Mouse (Mus musculus) left cerebral cortex, postnatal 4 days (tissue): ENCODE data around the gene Gm11437. TPM values are rescaled to one million over a fixed set of nuclear protein-coding genes. Genes with fewer than 3 reads are reported as not detected.

ENCODE experiments used
- DNase-seq: peaks from one replicate; pipeline ENCODE4 v3.0.0-alpha.2; 2022
- intact Hi-C: fragments of 180-260 bp; cut with DNase I; formaldehyde crosslinking; loops from one replicate; pipeline ENCODE4 v1.15.1; 2025
- total RNA-seq, 2 experiments: library from RNA; stranded (reverse); gene quantifications; 2 replicates each; pipeline ENCODE4 v1.2.3; 2021

Gm11437 gene
- total RNA-seq, 2 experiments from 2014 or later: not detected

DNA sequence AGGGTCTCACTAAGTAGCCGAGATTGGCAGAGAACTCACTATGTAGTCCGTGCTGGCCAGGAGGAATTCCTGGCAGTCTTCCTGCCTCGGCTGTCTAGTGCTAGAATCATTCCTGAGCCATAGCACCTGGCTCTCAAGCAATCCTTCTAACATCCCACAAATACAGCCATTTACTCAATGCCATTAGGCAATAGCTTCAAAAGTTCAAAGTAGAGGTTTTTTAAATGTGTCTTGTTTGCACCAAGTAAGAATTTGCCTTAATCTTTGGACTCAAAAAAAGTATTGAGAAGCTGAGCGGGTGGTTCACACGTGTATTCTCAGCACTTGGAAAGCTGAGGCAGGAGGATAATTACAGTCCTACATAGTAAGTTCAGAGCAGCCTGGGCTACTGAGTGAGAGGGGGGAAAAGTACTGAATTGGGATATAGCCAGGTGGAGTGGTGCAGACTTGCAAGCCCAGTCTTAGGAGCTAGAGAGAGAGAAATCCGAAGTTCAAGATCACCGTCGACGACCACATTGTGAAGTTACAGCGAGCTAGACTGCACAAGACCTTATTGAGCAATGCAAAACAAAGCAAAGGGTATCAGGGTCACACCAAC lies 22.0 kb downstream of the Gm11437 start:
- intact Hi-C loops: no loop called here
- no peak for DNase-seq

DNA sequence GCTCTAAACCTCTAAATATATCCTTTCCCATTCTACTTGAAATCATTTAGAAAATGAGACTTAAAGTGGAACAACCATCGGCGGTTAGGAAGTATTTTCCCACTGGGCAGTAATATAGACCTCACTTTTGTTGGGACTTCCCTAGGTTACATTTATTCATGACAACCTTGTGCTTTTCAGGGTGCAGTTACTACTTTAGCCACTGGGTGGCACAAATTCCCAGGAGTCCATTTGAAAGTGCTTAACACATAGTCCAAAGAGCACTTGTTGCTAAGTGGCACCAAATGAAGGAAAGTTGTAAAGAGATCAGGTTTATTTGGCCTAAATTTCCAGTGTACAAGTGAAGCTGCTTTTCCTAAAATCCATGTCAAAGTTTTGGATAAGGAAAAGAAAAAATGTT lies 25.5 kb downstream of the Gm11437 start:
- intact Hi-C loops: no loop called here
- DNase-seq: peak; percentile 38

- no peak for DNase-seq
- intact Hi-C loops: no loop called here
Observed at GRCm38 (mm10) chr11:84136453-84136852, 30.8 kb downstream of the Gm11437 start.

GRCm38 (mm10) chr11:84134331-84134860 lies 32.9 kb downstream of the Gm11437 start:
- DNase-seq: no peak
- intact Hi-C loops: no loop called here

DNA sequence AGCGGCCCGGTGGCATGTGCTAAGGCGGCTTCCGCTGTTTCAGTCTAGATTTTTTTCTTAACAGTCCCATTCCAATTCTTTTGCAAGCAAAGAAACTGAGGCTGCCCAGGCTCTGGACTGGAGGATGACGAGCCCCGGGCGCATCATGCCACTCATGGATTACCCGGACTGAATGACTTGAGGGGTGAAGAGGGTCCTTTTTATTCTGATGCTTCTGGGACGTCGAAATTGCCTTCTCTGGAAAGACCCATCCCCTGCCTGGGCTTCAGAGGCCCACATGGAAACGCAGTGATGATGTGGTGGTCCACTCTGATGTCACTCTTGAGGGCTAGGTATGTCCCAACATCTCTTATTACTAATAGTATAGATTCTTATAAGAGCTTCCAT lies 37.5 kb downstream of the Gm11437 start:
- no peak for DNase-seq
- intact Hi-C loops: no loop called here

DNA sequence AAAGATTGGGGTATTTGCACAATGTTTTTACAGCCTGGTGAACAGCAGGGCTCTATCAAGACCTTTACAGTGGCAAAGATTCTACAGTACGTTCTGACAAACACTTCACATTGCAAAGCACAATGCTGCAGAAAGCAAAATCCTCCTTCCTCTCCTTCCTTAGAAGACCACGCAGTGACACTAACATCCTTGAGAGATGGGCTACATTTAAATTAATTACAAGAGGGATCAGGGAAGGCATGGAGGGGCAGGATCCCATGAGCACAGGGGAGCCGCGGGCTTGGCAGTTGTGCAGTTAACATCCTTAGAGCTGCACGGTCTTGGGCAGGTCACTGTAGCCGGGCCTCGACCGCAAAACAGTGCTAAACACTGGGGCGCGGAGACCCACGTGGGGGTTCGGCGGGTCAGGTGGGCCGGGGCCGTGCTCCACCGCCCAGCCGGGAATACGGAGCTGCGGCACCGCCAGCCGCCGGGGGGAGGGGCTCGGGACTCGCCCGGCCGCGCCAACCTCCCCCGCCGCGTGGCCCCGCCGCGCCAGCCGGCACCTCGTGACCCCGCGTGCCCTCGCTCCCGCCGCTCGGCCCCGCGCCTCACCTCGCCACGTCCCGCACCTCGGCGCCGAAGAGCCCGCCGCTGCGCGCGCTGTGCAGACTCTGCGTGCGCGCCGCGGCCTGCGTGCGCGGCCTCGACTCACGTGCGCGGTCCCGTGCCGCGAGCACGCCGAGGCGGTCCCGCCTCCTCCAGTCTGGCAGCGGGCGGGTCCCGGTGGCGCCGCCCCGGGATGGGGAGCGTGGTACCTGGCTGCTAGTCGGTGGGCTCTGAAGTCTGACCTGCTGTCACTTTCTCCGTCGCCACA lies 38.1 kb downstream of the Gm11437 start, which contains the start of the genes Tada2a and Acaca:
Gene Tada2a, minus strand, starts transcription at position 658 of the 856 bp plus-strand sequence.
Gene Acaca, plus strand, starts transcription at position 730 of the 856 bp plus-strand sequence.
- intact Hi-C loops: no loop called here
- DNase-seq: peak; percentile 79

GRCm38 (mm10) chr11:84127977-84128376 lies 39.3 kb downstream of the Gm11437 start:
- DNase-seq: no peak
- intact Hi-C loops: no loop called here

DNA sequence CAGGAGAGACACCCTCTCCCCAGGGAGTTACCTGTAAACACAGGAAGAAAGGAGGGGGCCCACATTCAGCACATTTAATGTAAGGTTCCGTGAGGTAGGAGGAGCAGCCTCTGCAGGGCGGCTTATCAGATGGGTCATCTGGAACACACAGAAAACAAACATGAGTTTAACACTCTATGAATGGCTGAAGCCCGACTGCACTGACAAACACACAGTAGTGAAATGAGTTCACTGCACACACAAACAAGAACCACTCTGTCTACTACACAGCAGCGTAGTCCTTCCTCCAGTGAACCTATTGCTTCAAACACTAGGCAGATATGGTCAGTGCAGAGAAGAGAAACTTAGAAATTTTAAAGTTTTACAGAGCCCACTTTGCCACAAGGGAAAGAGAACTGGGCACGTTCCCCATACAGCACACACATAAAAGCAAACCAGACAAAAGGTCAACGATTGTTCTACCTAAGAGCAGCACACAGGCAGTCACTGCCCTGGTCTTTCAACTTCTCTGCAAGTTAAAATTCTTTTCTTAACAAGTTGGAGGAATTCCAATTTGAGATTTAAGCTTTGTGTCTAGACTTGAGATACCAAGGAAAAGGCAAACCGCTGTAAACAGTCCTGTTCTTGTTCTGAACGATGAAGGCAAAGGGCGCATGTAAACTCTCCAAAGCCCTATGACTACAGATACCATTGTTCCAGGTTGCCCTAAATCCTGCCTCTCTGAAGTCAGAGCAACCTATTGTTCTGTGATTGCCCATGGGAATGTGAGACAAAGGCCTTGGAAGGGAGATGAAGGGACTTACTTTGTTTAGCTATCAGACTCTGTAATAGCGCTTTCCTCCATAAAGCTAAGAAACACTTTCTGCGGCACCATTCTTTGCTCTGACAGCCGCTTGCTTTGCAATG lies 46.0 kb downstream of the Gm11437 start:
- no peak for DNase-seq
- intact Hi-C loops: no loop called here

DNA sequence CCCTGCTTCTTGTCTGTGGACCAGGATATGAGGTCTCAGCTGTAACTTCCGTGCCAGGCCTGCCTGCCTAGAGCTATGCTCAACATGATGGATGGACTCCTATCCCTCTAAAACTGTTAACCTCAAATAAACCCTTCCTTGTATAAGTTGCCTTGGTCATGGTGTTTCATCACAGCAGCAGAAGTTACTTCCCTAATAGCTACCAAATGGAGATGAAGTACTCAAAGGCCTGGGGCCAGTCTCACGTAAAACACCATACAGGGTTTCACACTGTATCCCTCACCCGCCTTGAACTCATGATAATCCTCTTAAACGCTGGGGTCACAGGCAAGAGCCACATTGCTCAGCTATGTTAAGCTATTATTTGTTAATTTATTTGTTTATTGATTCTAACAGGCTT lies 49.8 kb downstream of the Gm11437 start:
- intact Hi-C loops: no loop called here
- DNase-seq: no peak

DNA sequence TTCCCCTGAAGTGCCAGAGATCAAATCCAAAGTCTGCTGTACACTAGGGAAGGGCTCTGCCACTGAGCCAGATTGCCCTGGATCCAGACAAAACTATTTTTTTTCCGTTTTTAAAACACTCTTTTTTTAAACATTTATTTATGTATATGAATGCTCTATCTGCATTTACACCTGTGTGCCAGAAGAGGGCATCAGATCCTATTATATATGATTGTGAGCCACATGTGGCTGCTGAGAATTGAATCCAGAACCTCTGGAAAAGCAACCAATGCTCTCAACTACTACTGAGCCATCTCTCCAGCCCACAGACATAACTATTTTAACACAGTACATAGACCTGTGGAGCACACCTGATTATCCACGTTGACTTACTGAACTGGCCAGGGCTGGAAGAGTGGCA lies 51.1 kb downstream of the Gm11437 start:
- DNase-seq: no peak
- intact Hi-C loops: no loop called here

DNA sequence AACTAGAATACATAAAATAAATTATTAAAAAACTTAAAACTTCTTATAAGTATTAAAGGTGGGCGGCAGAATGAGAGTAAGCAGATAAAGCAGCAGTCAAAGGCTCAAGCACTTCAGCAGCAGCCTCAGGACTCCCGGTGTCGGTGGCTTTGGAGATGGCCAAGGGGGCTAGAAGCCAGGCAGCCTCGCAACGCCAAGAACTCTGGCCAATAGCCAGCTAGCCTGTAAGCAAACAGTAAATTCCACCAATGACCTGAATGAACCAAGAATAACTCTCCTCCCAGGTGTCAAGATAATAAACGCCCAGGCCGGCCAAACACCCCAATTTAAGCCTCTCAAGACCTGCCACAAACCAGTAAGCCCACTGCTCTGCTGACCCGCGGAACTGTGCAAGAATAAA lies 51.6 kb downstream of the Gm11437 start:
- intact Hi-C loops: no loop called here
- DNase-seq: no peak

- intact Hi-C loops: no loop called here
- DNase-seq: no peak
Observed at GRCm38 (mm10) chr11:84113623-84114022, 53.7 kb downstream of the Gm11437 start.

DNA sequence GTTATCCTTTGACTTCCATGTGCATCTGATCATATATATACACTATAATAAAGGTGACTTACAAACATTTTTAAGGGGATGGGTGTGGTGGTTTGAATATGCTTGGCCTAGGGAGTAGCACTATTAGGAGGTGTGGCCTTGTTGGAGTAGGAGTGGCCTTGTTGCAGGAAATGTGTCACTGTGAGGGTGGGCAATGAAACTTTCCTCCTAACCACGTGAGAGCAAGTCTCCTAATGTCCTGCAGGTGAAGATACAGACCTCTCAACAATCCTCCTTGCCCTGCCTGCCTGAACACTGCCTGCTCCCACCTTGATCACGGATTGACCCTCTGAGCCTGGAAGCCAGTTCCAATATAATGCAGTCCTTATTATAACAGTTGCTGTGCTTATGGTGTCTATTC lies 60.1 kb downstream of the Gm11437 start:
- no peak for DNase-seq
- intact Hi-C loops: no loop called here

DNA sequence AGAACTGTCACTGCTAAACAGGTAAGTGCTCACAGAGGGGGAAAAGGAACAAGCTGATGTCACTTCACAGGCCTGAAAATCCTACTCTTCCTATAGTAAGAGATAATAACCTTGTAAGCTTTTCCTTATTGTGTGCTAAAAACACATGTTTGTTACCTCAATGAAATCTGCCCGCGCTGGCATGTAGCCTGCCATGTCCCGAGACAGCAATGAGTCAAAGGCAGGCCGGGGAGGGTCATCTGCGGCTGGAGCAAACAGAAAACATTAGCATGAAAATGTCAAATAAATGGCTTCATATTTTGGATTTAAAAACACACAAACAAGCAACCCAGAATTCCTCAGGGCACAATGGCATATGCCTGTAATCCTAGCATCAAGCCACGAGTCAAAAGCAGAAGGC lies 63.2 kb downstream of the Gm11437 start:
- DNase-seq: no peak

GRCm38 (mm10) chr11:84101182-84101581 lies 66.1 kb downstream of the Gm11437 start:
- intact Hi-C loops: no loop called here
- no peak for DNase-seq

More for the DNA sequence above, 63.2 kb downstream of the Gm11437 start:
- intact Hi-C loops: no loop called here

Other genes with a start within 250 kb of the Gm11437 start
- 10 to 100 TPM; 13.3 to 15.2 TPM for gene Ddx52, start 225.4 kb downstream of the Gm11437 start, total RNA-seq
- 10 to 100 TPM; 58.9 to 63.6 TPM for gene Synrg, start 203.0 kb downstream of the Gm11437 start, total RNA-seq
- 1 to 10 TPM; 6.3 to 7.1 TPM for gene Dusp14, start 98.2 kb downstream of the Gm11437 start, total RNA-seq
- gene Tada2a, start 37.9 kb downstream of the Gm11437 start, total RNA-seq: 10 to 100 TPM; 41.0 to 46.5 TPM
- gene Acaca, start 37.8 kb downstream of the Gm11437 start, total RNA-seq: 100 to 1,000 TPM; 186 to 187 TPM